ENCODE assay signal across 18 mouse cellular contexts in genomic region chr13:54754169-54755080, GRCm38 (mm10). TPM values are rescaled to one million over a fixed set of nuclear protein-coding genes. Genes with fewer than 3 reads are reported as not detected.
DNase-seq lines count a peak whose midpoint lies in the region; ATAC-seq and TF ChIP-seq lines count a peak whose summit lies in the region.
"Had no signal": no experiment of that assay in that cellular context is flagged by ENCODE, and none has a peak within 500 bp of the region (broad histone marks: within the 10 kb centered on the region; RNA-seq: fewer than 3 reads in every experiment).

No protein-coding gene starts in this region.

- no peak for ATAC-seq in forebrain, embryonic 14.5 days
- no peak for ATAC-seq in forebrain, embryonic 11.5 days (replicated peaks; ENCODE audit: low FRiP score)

- H3K4me3 ChIP-seq in forebrain, embryonic 14.5 days (ENCODE audit: low read depth, low read length), result no peak overlapping the region
- no peak overlapping the region for H3K4me3 ChIP-seq in forebrain, embryonic 11.5 days (ENCODE audit: low read depth, low read length)
- H3K4me3 ChIP-seq in olfactory bulb, adult 2 months (ENCODE audit: insufficient read depth, low read depth, low read length), result peak overlapping the region; percentile 20; the same call in 1 of the 2 replicates
- H3K4me3 ChIP-seq: lung, embryonic 15.5 days had no signal

- peak; percentile 29 for DNase-seq in forebrain, embryonic 14.5 days (ENCODE audit: low spot score)
- DNase-seq in forebrain, embryonic 11.5 days (ENCODE audit: low spot score), result no peak
- DNase-seq in retina, postnatal 1 day, result peak; percentile 36
- DNase-seq in retina, embryonic 14.5 days (ENCODE audit: low spot score), result no peak
- peak; percentile 69 to 73 for DNase-seq in cerebellum, postnatal 10 days
- DNase-seq in layer of hippocampus, adult 18-20 months (ENCODE audit: low spot score in 2 of 2), result no peak

- no peaks in the 10 kb centered on the region for H3K9me3 ChIP-seq in forebrain, embryonic 14.5 days (replicated peaks; ENCODE audit: control insufficient read depth, low read length)
- no peaks in the 10 kb centered on the region for H3K9me3 ChIP-seq in forebrain, embryonic 11.5 days (ENCODE audit: control insufficient read depth, low read length)
- H3K9me3 ChIP-seq: lung, embryonic 15.5 days; midbrain, embryonic 10.5 days had no signal

- H3K9ac ChIP-seq in forebrain, embryonic 14.5 days (ENCODE audit: low read length), result no peak overlapping the region; the same call in 1 of the 2 replicates
- no peak overlapping the region for H3K9ac ChIP-seq in forebrain, embryonic 11.5 days (ENCODE audit: low read length)
- H3K9ac ChIP-seq: lung, embryonic 15.5 days had no signal

- no peak overlapping the region for H3K27ac ChIP-seq in forebrain, embryonic 14.5 days (ENCODE audit: low read depth, low read length)
- H3K27ac ChIP-seq in forebrain, embryonic 11.5 days (ENCODE audit: low read depth, low read length), result no peak overlapping the region
- H3K27ac ChIP-seq in olfactory bulb, adult 2 months (ENCODE audit: insufficient read depth, low read depth, low read length), result peak overlapping the region; percentile 100
- H3K27ac ChIP-seq: lung, embryonic 15.5 days; stomach, postnatal 0 days had no signal

- H3K4me2 ChIP-seq in forebrain, embryonic 14.5 days (ENCODE audit: low read length), result no peak overlapping the region
- no peak overlapping the region for H3K4me2 ChIP-seq in forebrain, embryonic 11.5 days (ENCODE audit: low read depth, low read length, severe bottlenecking)
- H3K4me2 ChIP-seq: lung, embryonic 15.5 days had no signal

- no peak for TF ChIP-seq CTCF in olfactory bulb, adult 2 months (IDR thresholded peaks at IDR 0.05; ENCODE audit: insufficient read depth, low read depth, low read length)

- 33% methylated on average over 12 of the region's 12 CpGs for WGBS in forebrain, embryonic 14.5 days
- WGBS in forebrain, embryonic 11.5 days, result 47% methylated on average over 12 of the region's 12 CpGs
- 17% methylated on average over 12 of the region's 12 CpGs for WGBS in olfactory bulb, adult 2 months

- H3K4me1 ChIP-seq in forebrain, embryonic 14.5 days (ENCODE audit: control insufficient read depth, insufficient read depth, low read length), result peaks cover 40% of the 10 kb centered on the region
- H3K4me1 ChIP-seq in forebrain, embryonic 11.5 days (replicated peaks; ENCODE audit: control insufficient read depth, insufficient read depth, low read length), result peaks cover 4% of the 10 kb centered on the region
- peaks cover 58% of the 10 kb centered on the region for H3K4me1 ChIP-seq in olfactory bulb, adult 2 months (ENCODE audit: control insufficient read depth, insufficient read depth, low read length)

- no peaks in the 10 kb centered on the region for H3K36me3 ChIP-seq in forebrain, embryonic 14.5 days (ENCODE audit: control insufficient read depth, insufficient read depth, low read length)
- no peaks in the 10 kb centered on the region for H3K36me3 ChIP-seq in forebrain, embryonic 11.5 days (ENCODE audit: control insufficient read depth, insufficient read depth, low read length)
- H3K36me3 ChIP-seq: lung, embryonic 15.5 days; midbrain, embryonic 10.5 days had no signal

- H3K27me3 ChIP-seq in forebrain, embryonic 14.5 days (replicated peaks; ENCODE audit: control insufficient read depth, insufficient read depth, low read length), result 0 out of 2 replicates have a peak, but pooled peaks cover 6% of the 10 kb centered on the region
- peaks cover 16% of the 10 kb centered on the region for H3K27me3 ChIP-seq in forebrain, embryonic 11.5 days (ENCODE audit: control insufficient read depth, insufficient read depth, low read length)

- TF ChIP-seq POLR2A in olfactory bulb, adult 2 months (IDR thresholded peaks at IDR 0.05; ENCODE audit: insufficient read depth, low read depth, low read length), result no peak

RNA-seq across cellular contexts. Expression of gene Gprin1, which starts 4.8 kb away (rescaled TPM):
- 16.8 and 17.4 TPM in 2 replicates for polyA plus RNA-seq in forebrain, embryonic 14.5 days (2014; fragmentation: Nextera tagmentation; extraction: Ambion mirVana)
- polyA plus RNA-seq in forebrain, embryonic 11.5 days (2014; fragmentation: Nextera tagmentation; extraction: Ambion mirVana), result 8.2 and 13.5 TPM in 2 replicates
- not detected in 2 replicates for polyA plus RNA-seq in olfactory bulb, adult 2 months (2012; ENCODE audit: insufficient read depth, insufficient read length, low replicate concordance, missing spikeins)
- 100 to 1,000 TPM; 146 to 150 TPM for total RNA-seq in layer of hippocampus, adult 18-20 months (2021)
- total RNA-seq: hematopoietic stem cell, adult 5-6 weeks had no signal

RNA-seq across cellular contexts. Expression of gene Sncb, which starts 12.0 kb away (rescaled TPM):
- 25.7 and 31.8 TPM in 2 replicates for polyA plus RNA-seq in forebrain, embryonic 14.5 days (2014; fragmentation: Nextera tagmentation; extraction: Ambion mirVana)
- polyA plus RNA-seq in forebrain, embryonic 11.5 days (2014; fragmentation: Nextera tagmentation; extraction: Ambion mirVana), result 1.3 and 2.6 TPM in 2 replicates
- polyA plus RNA-seq in olfactory bulb, adult 2 months (2012; ENCODE audit: insufficient read depth, insufficient read length, low replicate concordance, missing spikeins), result not detected in 2 replicates
- total RNA-seq in layer of hippocampus, adult 18-20 months (2021), result 100 to 1,000 TPM; 687 to 705 TPM
- total RNA-seq: hematopoietic stem cell, adult 5-6 weeks had no signal
- polyA plus RNA-seq: kidney, embryonic 14.5 days had no signal

RNA-seq across cellular contexts. Expression of gene Eif4e1b, which starts 29.4 kb away (rescaled TPM):
- not detected in 2 replicates for polyA plus RNA-seq in forebrain, embryonic 14.5 days (2014; fragmentation: Nextera tagmentation; extraction: Ambion mirVana)
- polyA plus RNA-seq in forebrain, embryonic 11.5 days (2014; fragmentation: Nextera tagmentation; extraction: Ambion mirVana), result not detected in 2 replicates
- polyA plus RNA-seq in olfactory bulb, adult 2 months (2012; ENCODE audit: insufficient read depth, insufficient read length, low replicate concordance, missing spikeins), result not detected in 2 replicates
- not detected for total RNA-seq in layer of hippocampus, adult 18-20 months (2021)
- total RNA-seq: heart, adult 8-10 months; hematopoietic stem cell, adult 5-6 weeks; layer of hippocampus, postnatal 25 days had no signal
- polyA plus RNA-seq: embryonic facial prominence, embryonic 14.5 days; kidney, embryonic 14.5 days; limb, embryonic 14.5 days; lung, embryonic 15.5 days; midbrain, embryonic 10.5 days; neural tube, embryonic 14.5 days; small intestine, adult 2 months; stomach, postnatal 0 days had no signal

RNA-seq across cellular contexts. Expression of gene Tspan17, which starts 34.8 kb away (rescaled TPM):
- polyA plus RNA-seq in forebrain, embryonic 14.5 days (2014; fragmentation: Nextera tagmentation; extraction: Ambion mirVana), result 16.0 and 16.3 TPM in 2 replicates
- 6.9 and 8.1 TPM in 2 replicates for polyA plus RNA-seq in forebrain, embryonic 11.5 days (2014; fragmentation: Nextera tagmentation; extraction: Ambion mirVana)
- not detected in 2 replicates for polyA plus RNA-seq in olfactory bulb, adult 2 months (2012; ENCODE audit: insufficient read depth, insufficient read length, low replicate concordance, missing spikeins)
- total RNA-seq in layer of hippocampus, adult 18-20 months (2021), result 10 to 100 TPM; 75.8 to 78.0 TPM
- total RNA-seq: hematopoietic stem cell, adult 5-6 weeks had no signal

RNA-seq across cellular contexts. Expression of gene Cdhr2, which starts 53.2 kb away (rescaled TPM):
- 0.05 and 0.14 TPM in 2 replicates for polyA plus RNA-seq in forebrain, embryonic 14.5 days (2014; fragmentation: Nextera tagmentation; extraction: Ambion mirVana)
- polyA plus RNA-seq in forebrain, embryonic 11.5 days (2014; fragmentation: Nextera tagmentation; extraction: Ambion mirVana), result not detected in 2 replicates
- polyA plus RNA-seq in olfactory bulb, adult 2 months (2012; ENCODE audit: insufficient read depth, insufficient read length, low replicate concordance, missing spikeins), result not detected in 2 replicates
- total RNA-seq in layer of hippocampus, adult 18-20 months (2021), result under 1 TPM; 0.20 to 0.22 TPM
- total RNA-seq: heart, adult 8-10 months; hematopoietic stem cell, adult 5-6 weeks had no signal
- polyA plus RNA-seq: midbrain, embryonic 10.5 days had no signal

Comparison
In these comparisons a context has a peak if more than half of its experiments do, and no peak if none do; other contexts are left out.
1. DNase-seq: peak in forebrain, embryonic 14.5 days (single experiment), retina, postnatal 1 day (single experiment) and cerebellum, postnatal 10 days (2 of 2); none in forebrain, embryonic 11.5 days (single experiment), retina, embryonic 14.5 days (single experiment) and layer of hippocampus, adult 18-20 months (0 of 2).